Mouse (Mus musculus) heart, postnatal 0 days (tissue): ENCODE measurements at regions not wholly inside any gene's neighbourhood (a gene's known extent, or its start where the extent isn't known, plus 50 kb on each side); places are given as distances from the start of the nearest gene placed in this dataset.

ENCODE experiments used
- CTCF ChIP-seq: IDR thresholded peaks from 2 replicates; pipeline ENCODE4 v1.5.1; 2016; ENCODE audit warnings: antibody characterized with exemption, control low read depth, low read depth
- EP300 ChIP-seq: IDR thresholded peaks from 2 replicates; pipeline ENCODE4 v1.6.1; 2016; ENCODE audit warnings: antibody characterized with exemption, low read depth

DNA sequence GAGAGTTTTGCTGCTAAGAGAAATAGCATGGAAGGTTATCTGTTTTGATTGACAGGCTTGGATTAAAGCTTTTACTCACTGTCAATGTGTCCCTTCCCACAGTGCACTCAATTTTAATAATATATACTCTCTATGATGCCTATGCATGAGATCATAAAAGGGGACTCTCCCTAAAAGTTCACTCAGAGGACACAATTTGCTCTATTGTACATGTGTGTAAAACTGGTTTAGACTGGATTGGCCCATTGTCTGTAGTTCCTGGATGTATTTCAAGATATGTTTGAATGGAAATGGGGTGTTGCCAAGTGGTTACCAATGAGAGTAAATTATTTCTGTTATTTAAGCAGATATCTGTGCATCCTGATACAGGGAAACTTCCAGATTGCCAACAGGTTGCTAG, 244.4 kb upstream of the Gm5148 start:
- no peak for TF ChIP-seq CTCF
- no peak for TF ChIP-seq EP300
